Comparison of ENCODE assay signal across 21 mouse cellular contexts in genomic region chr9:57577144-57577849, GRCm38 (mm10). TPM values are rescaled to one million over a fixed set of nuclear protein-coding genes. Genes with fewer than 3 reads are reported as not detected.
DNase-seq lines count a peak whose midpoint lies in the region; ATAC-seq lines count a peak whose summit lies in the region.
"Had no signal": no experiment of that assay in that cellular context is flagged by ENCODE, and none has a peak within 500 bp of the region (broad histone marks: within the 10 kb centered on the region; RNA-seq: fewer than 3 reads in every experiment).

No protein-coding gene starts in this region.

- WGBS in liver, embryonic 15.5 days (ENCODE audit: insufficient replicate concordance): 22% methylated on average over 6 of the region's 6 CpGs

- peak overlapping the region; percentile 1; the same call in 1 of the 2 replicates for H3K9ac ChIP-seq in liver, embryonic 15.5 days
- H3K9ac ChIP-seq: embryonic facial prominence, embryonic 15.5 days; forebrain, postnatal 0 days; lung, embryonic 14.5 days; midbrain, embryonic 12.5 days had no signal

- peaks cover 24% of the 10 kb centered on the region for H3K4me1 ChIP-seq in liver, embryonic 15.5 days (replicated peaks)
- H3K4me1 ChIP-seq: embryonic facial prominence, embryonic 15.5 days; midbrain, embryonic 12.5 days had no signal

- H3K27ac ChIP-seq in liver, embryonic 15.5 days (replicated peaks): peak overlapping the region; percentile 70
- H3K27ac ChIP-seq: embryonic facial prominence, embryonic 15.5 days; kidney, postnatal 0 days; midbrain, embryonic 12.5 days had no signal

- peak; percentile 96 for ATAC-seq in erythroid progenitor cell, adult 5-6 weeks (replicated peaks; ENCODE audit: low FRiP score, poor library complexity, severe bottlenecking)
- ATAC-seq in liver, embryonic 15.5 days (ENCODE audit: insufficient read depth): peak; percentile 86
- no peak for ATAC-seq in cerebellum, adult (ENCODE audit: insufficient number of reproducible peaks, low FRiP score, low TSS enrichment)
- ATAC-seq: forebrain, postnatal 0 days; hindbrain, embryonic 16.5 days had no signal

- H3K4me2 ChIP-seq in liver, embryonic 15.5 days: peak overlapping the region; percentile 44
- H3K4me2 ChIP-seq: embryonic facial prominence, embryonic 15.5 days; lung, embryonic 14.5 days; midbrain, embryonic 12.5 days had no signal

- H3K36me3 ChIP-seq in liver, embryonic 15.5 days (replicated peaks): peaks cover 50% of the 10 kb centered on the region

- H3K9me3 ChIP-seq in liver, embryonic 15.5 days (replicated peaks): no peaks in the 10 kb centered on the region
- H3K9me3 ChIP-seq: embryonic facial prominence, embryonic 15.5 days; G1E; midbrain, embryonic 12.5 days had no signal

- DNase-seq in lung, adult 18-20 months: peak; percentile 25 to 36
- DNase-seq in lung, postnatal 10 days: no peak
- DNase-seq in cerebellum, postnatal 14 days: no peak
- DNase-seq in testis, postnatal 10 days (ENCODE audit: low spot score): no peak
- DNase-seq: adrenal gland, postnatal 10 days; cerebellum, adult 11 months; forebrain, postnatal 0 days; gastrocnemius, postnatal 10 days; lung, embryonic 14.5 days; right cerebral cortex, postnatal 4 days; thymus, postnatal 4 days had no signal

- no peak overlapping the region for H3K4me3 ChIP-seq in liver, embryonic 15.5 days (replicated peaks)
- H3K4me3 ChIP-seq: embryonic facial prominence, embryonic 15.5 days; midbrain, embryonic 12.5 days had no signal

- no peaks in the 10 kb centered on the region for H3K27me3 ChIP-seq in liver, embryonic 15.5 days
- H3K27me3 ChIP-seq: embryonic facial prominence, embryonic 15.5 days; midbrain, embryonic 12.5 days had no signal

RNA-seq across cellular contexts. Expression of gene Ulk3, which starts 12.0 kb away (rescaled TPM):
- total RNA-seq in erythroid progenitor cell, adult 5-6 weeks (2015; ENCODE audit: low replicate concordance): 1.1 and 3.4 TPM in 2 replicates
- total RNA-seq in erythroid progenitor cell, adult 5-6 weeks (2017; ENCODE audit: low replicate concordance): 0.98 and 5.9 TPM in 2 replicates
- 3.5 and 4.4 TPM in 2 replicates for polyA plus RNA-seq in liver, embryonic 15.5 days (2015; fragmentation: Nextera tagmentation; extraction: Ambion mirVana)

RNA-seq across cellular contexts. Expression of gene Scamp2, which starts 16.6 kb away (rescaled TPM):
- 23.8 and 28.1 TPM in 2 replicates for total RNA-seq in erythroid progenitor cell, adult 5-6 weeks (2015; ENCODE audit: low replicate concordance)
- total RNA-seq in erythroid progenitor cell, adult 5-6 weeks (2017; ENCODE audit: low replicate concordance): 10.0 and 12.1 TPM in 2 replicates
- 24.9 and 25.7 TPM in 2 replicates for polyA plus RNA-seq in liver, embryonic 15.5 days (2015; fragmentation: Nextera tagmentation; extraction: Ambion mirVana)

RNA-seq across cellular contexts. Expression of gene Mpi, which starts 24.7 kb away (rescaled TPM):
- total RNA-seq in erythroid progenitor cell, adult 5-6 weeks (2015; ENCODE audit: low replicate concordance): 1.7 and 4.0 TPM in 2 replicates
- total RNA-seq in erythroid progenitor cell, adult 5-6 weeks (2017; ENCODE audit: low replicate concordance): 0.26 and 1.4 TPM in 2 replicates
- 11.9 and 12.5 TPM in 2 replicates for polyA plus RNA-seq in liver, embryonic 15.5 days (2015; fragmentation: Nextera tagmentation; extraction: Ambion mirVana)

RNA-seq across cellular contexts. Expression of gene Cplx3, which starts 28.8 kb away (rescaled TPM):
- total RNA-seq in erythroid progenitor cell, adult 5-6 weeks (2015; ENCODE audit: low replicate concordance): not detected in 2 replicates
- not detected in 2 replicates for total RNA-seq in erythroid progenitor cell, adult 5-6 weeks (2017; ENCODE audit: low replicate concordance)
- polyA plus RNA-seq in liver, embryonic 15.5 days (2015; fragmentation: Nextera tagmentation; extraction: Ambion mirVana): not detected in 2 replicates
- total RNA-seq: adrenal gland, postnatal 10 days; gastrocnemius, postnatal 10 days had no signal
- polyA plus RNA-seq: embryonic facial prominence, embryonic 15.5 days; G1E; heart, embryonic 16.5 days; kidney, postnatal 0 days; lung, embryonic 14.5 days; stomach, embryonic 14.5 days had no signal

RNA-seq across cellular contexts. Expression of gene Fam219b, which starts 40.0 kb away (rescaled TPM):
- total RNA-seq in erythroid progenitor cell, adult 5-6 weeks (2015; ENCODE audit: low replicate concordance): 2.9 and 5.0 TPM in 2 replicates
- total RNA-seq in erythroid progenitor cell, adult 5-6 weeks (2017; ENCODE audit: low replicate concordance): 3.5 and 5.9 TPM in 2 replicates
- polyA plus RNA-seq in liver, embryonic 15.5 days (2015; fragmentation: Nextera tagmentation; extraction: Ambion mirVana): 6.1 and 6.5 TPM in 2 replicates

Comparison
In these comparisons a context has a peak if more than half of its experiments do, and no peak if none do; other contexts are left out.
1. DNase-seq: peak in lung, adult 18-20 months (2 of 2); none in lung, postnatal 10 days (single experiment), cerebellum, postnatal 14 days (0 of 2) and testis, postnatal 10 days (single experiment).